8 mouse cellular contexts compared by ENCODE assay signal in the genomic region with DNA sequence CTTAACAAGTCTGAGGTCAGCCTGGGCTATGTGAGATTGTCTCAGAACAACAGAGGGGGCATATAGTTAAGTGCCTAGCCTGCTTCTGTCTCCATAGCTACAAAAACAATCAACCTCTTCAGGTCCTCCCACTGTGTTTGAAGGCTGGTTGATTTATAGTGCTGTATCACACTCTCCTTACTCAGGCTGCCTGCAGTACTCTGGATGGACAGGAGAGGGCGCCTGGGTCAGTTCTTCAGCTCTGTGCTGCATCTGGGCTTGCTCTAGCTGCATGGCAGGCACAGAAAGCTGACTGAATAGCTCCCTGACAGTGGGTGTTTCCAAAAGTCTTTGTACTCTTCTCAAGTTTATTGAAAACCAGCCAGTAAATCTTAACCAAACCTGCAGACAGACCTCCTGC. TPM values are rescaled to one million over a fixed set of nuclear protein-coding genes. Genes with fewer than 3 reads are reported as not detected.
DNase-seq lines count a peak whose midpoint lies in the region; ATAC-seq and TF ChIP-seq lines count a peak whose summit lies in the region.

No protein-coding gene starts in this region.

- peaks cover 6% of the 10 kb centered on the region; the same call in 1 of the 2 replicates for H3K79me2 ChIP-seq in heart, adult 2 months (replicated peaks; ENCODE audit: control insufficient read depth, insufficient read depth, low read length)

- H3K9ac ChIP-seq in embryonic facial prominence, embryonic 13.5 days, result no peak overlapping the region
- no peak overlapping the region for H3K9ac ChIP-seq in heart, adult 2 months (ENCODE audit: low read depth, low read length)
- H3K9ac ChIP-seq in limb, embryonic 11.5 days (ENCODE audit: low read length), result no peak overlapping the region
- H3K9ac ChIP-seq in midbrain, embryonic 15.5 days, result no peak overlapping the region

- peak; percentile 93 for TF ChIP-seq EP300 in heart, adult 2 months (IDR thresholded peaks at IDR 0.05; ENCODE audit: insufficient read depth, low read depth, low read length)

- H3K4me3 ChIP-seq in embryonic facial prominence, embryonic 13.5 days, result no peak overlapping the region
- no peak overlapping the region for H3K4me3 ChIP-seq in heart, adult 2 months
- no peak overlapping the region for H3K4me3 ChIP-seq in kidney, adult 2 months (ENCODE audit: insufficient read depth, low read depth, low read length)
- no peak overlapping the region for H3K4me3 ChIP-seq in limb, embryonic 11.5 days (ENCODE audit: low read depth, low read length)
- no peak overlapping the region for H3K4me3 ChIP-seq in midbrain, embryonic 15.5 days
- H3K4me3 ChIP-seq in spleen, adult 2 months (ENCODE audit: extremely low read depth, insufficient read depth, insufficient read length), result no peak overlapping the region

- peak; percentile 92 for DNase-seq in 3T3-L1 (ENCODE audit: low read depth, low spot score)
- DNase-seq in adrenal gland, postnatal 36 days, result peak; percentile 89 to 92
- peak; percentile 86 to 91 for DNase-seq in heart, adult 2 months
- DNase-seq in kidney, adult 2 months, result peak; percentile 92
- DNase-seq in limb, embryonic 11.5 days (ENCODE audit: low spot score), result peak; percentile 95
- DNase-seq in spleen, adult 2 months (ENCODE audit: low read depth in 1 of 2, low spot score in 2 of 2), result peak; percentile 71 to 86

- no peak overlapping the region for H3K4me2 ChIP-seq in embryonic facial prominence, embryonic 13.5 days
- H3K4me2 ChIP-seq in limb, embryonic 11.5 days (ENCODE audit: low read depth, severe bottlenecking), result no peak overlapping the region
- H3K4me2 ChIP-seq in midbrain, embryonic 15.5 days, result no peak overlapping the region

- peaks cover 4% of the 10 kb centered on the region; the same call in 1 of the 2 replicates for H3K4me1 ChIP-seq in embryonic facial prominence, embryonic 13.5 days
- peaks cover 10% of the 10 kb centered on the region for H3K4me1 ChIP-seq in heart, adult 2 months (ENCODE audit: control insufficient read depth, insufficient read depth, low read length)
- H3K4me1 ChIP-seq in kidney, adult 2 months (ENCODE audit: control insufficient read depth, insufficient read depth, low read length), result peaks cover 3% of the 10 kb centered on the region; the same call in 1 of the 2 replicates
- no peaks in the 10 kb centered on the region for H3K4me1 ChIP-seq in limb, embryonic 11.5 days (ENCODE audit: control insufficient read depth, insufficient read depth, low read length)
- H3K4me1 ChIP-seq in midbrain, embryonic 15.5 days, result no peaks in the 10 kb centered on the region
- H3K4me1 ChIP-seq in spleen, adult 2 months (ENCODE audit: control insufficient read depth, insufficient read depth, insufficient read length), result no peaks in the 10 kb centered on the region

- WGBS in embryonic facial prominence, embryonic 13.5 days, result 0% methylated on average over 1 of the region's 1 CpGs
- WGBS in heart, adult 2 months, result 0% methylated on average over 1 of the region's 1 CpGs
- WGBS in kidney, adult 2 months, result 0% methylated on average over 1 of the region's 1 CpGs
- WGBS in limb, embryonic 11.5 days, result 0% methylated on average over 1 of the region's 1 CpGs
- WGBS in midbrain, embryonic 15.5 days, result 0% methylated on average over 1 of the region's 1 CpGs
- WGBS in spleen, adult 2 months, result 7% methylated on average over 1 of the region's 1 CpGs

- H3K9me3 ChIP-seq in embryonic facial prominence, embryonic 13.5 days, result no peaks in the 10 kb centered on the region
- H3K9me3 ChIP-seq in limb, embryonic 11.5 days (ENCODE audit: control insufficient read depth, low read length), result no peaks in the 10 kb centered on the region
- H3K9me3 ChIP-seq in midbrain, embryonic 15.5 days, result no peaks in the 10 kb centered on the region

- H3K36me3 ChIP-seq in embryonic facial prominence, embryonic 13.5 days, result no peaks in the 10 kb centered on the region
- H3K36me3 ChIP-seq in heart, adult 2 months (ENCODE audit: control insufficient read depth, insufficient read depth, low read length), result no peaks in the 10 kb centered on the region
- H3K36me3 ChIP-seq in kidney, adult 2 months (ENCODE audit: control insufficient read depth, insufficient read depth, low read length), result no peaks in the 10 kb centered on the region
- no peaks in the 10 kb centered on the region for H3K36me3 ChIP-seq in limb, embryonic 11.5 days (ENCODE audit: control insufficient read depth, insufficient read depth, low read length)
- no peaks in the 10 kb centered on the region for H3K36me3 ChIP-seq in midbrain, embryonic 15.5 days (replicated peaks)
- no peaks in the 10 kb centered on the region for H3K36me3 ChIP-seq in spleen, adult 2 months (ENCODE audit: control insufficient read depth, insufficient read depth, low read length)

- intact Hi-C loops in heart, adult 2 months (cut with DNase I), result loop anchor here (2.0 kb wide), 1 partner anchor 41 kb away; a partner anchor contains a TSS

- peak; percentile 83; the same call in 1 of the 2 replicates for ATAC-seq in embryonic facial prominence, embryonic 13.5 days (ENCODE audit: insufficient number of reproducible peaks, insufficient read depth, low FRiP score, low TSS enrichment, low read depth)
- ATAC-seq in limb, embryonic 11.5 days (ENCODE audit: insufficient number of reproducible peaks, low FRiP score, low TSS enrichment, low read depth), result peak; percentile 52
- ATAC-seq in midbrain, embryonic 15.5 days (replicated peaks), result peak; percentile 90

- H3K27ac ChIP-seq in embryonic facial prominence, embryonic 13.5 days, result no peak overlapping the region
- peak overlapping the region; percentile 91 for H3K27ac ChIP-seq in heart, adult 2 months
- no peak overlapping the region for H3K27ac ChIP-seq in kidney, adult 2 months (ENCODE audit: insufficient read depth, low read depth, low read length)
- no peak overlapping the region for H3K27ac ChIP-seq in limb, embryonic 11.5 days (replicated peaks; ENCODE audit: low read depth, low read length)
- no peak overlapping the region for H3K27ac ChIP-seq in midbrain, embryonic 15.5 days
- H3K27ac ChIP-seq in spleen, adult 2 months (ENCODE audit: insufficient read depth, low read length), result no peak overlapping the region

- no peaks in the 10 kb centered on the region for H3K27me3 ChIP-seq in embryonic facial prominence, embryonic 13.5 days
- no peaks in the 10 kb centered on the region for H3K27me3 ChIP-seq in heart, adult 2 months (ENCODE audit: control insufficient read depth, insufficient read depth, low read length)
- no peaks in the 10 kb centered on the region for H3K27me3 ChIP-seq in kidney, adult 2 months (replicated peaks; ENCODE audit: control insufficient read depth, insufficient read depth, low read length)
- no peaks in the 10 kb centered on the region for H3K27me3 ChIP-seq in limb, embryonic 11.5 days (ENCODE audit: control insufficient read depth, insufficient read depth, low read length)
- H3K27me3 ChIP-seq in midbrain, embryonic 15.5 days (replicated peaks), result no peaks in the 10 kb centered on the region
- no peaks in the 10 kb centered on the region for H3K27me3 ChIP-seq in spleen, adult 2 months (ENCODE audit: control insufficient read depth, insufficient read depth, low read length)

- no peak for TF ChIP-seq POLR2A in heart, adult 2 months (IDR thresholded peaks at IDR 0.05; ENCODE audit: insufficient read depth, low read depth, low read length)
- TF ChIP-seq POLR2A in kidney, adult 2 months (IDR thresholded peaks at IDR 0.05; ENCODE audit: low read depth, low read length), result no peak
- no peak for TF ChIP-seq POLR2A in spleen, adult 2 months (IDR thresholded peaks at IDR 0.05; ENCODE audit: low read depth, low read length)

- TF ChIP-seq CTCF in heart, adult 2 months (IDR thresholded peaks at IDR 0.05), result no peak; the same call in 1 of the 2 replicates
- peak; percentile 96 for TF ChIP-seq CTCF in kidney, adult 2 months (conservative IDR thresholded peaks at IDR 0.05; ENCODE audit: insufficient read depth, insufficient read length, low read depth, low read length)
- peak; percentile 95 for TF ChIP-seq CTCF in spleen, adult 2 months (IDR thresholded peaks at IDR 0.05; ENCODE audit: extremely low read depth, insufficient read depth, insufficient read length, insufficient replicate concordance)

RNA-seq across cellular contexts. Expression of a gene that starts 11.3 kb away (rescaled TPM):
- total RNA-seq in adrenal gland, postnatal 36 days (2021), result 10 to 100 TPM; 31.7 to 37.4 TPM
- 36.2 and 38.2 TPM in 2 replicates for polyA plus RNA-seq in embryonic facial prominence, embryonic 13.5 days (2015; fragmentation: Nextera tagmentation; extraction: Ambion mirVana)
- total RNA-seq in heart, adult 2 months (2021), result 10 to 100 TPM; 59.9 to 66.0 TPM
- 64.6 and 91.3 TPM in 2 replicates for polyA plus RNA-seq in heart, adult 2 months (2012; rRNA removed)
- polyA plus RNA-seq in kidney, adult 2 months (2012; rRNA removed), result 41.7 and 48.5 TPM in 2 replicates
- polyA plus RNA-seq in limb, embryonic 11.5 days (2014; fragmentation: Nextera tagmentation; extraction: Ambion mirVana), result 42.9 and 43.2 TPM in 2 replicates
- polyA plus RNA-seq in midbrain, embryonic 15.5 days (2015; fragmentation: Nextera tagmentation; extraction: Ambion mirVana), result 37.9 and 41.1 TPM in 2 replicates
- polyA plus RNA-seq in spleen, adult 2 months (2012; rRNA removed), result 14.7 and 17.7 TPM in 2 replicates

RNA-seq across cellular contexts. Expression of a gene that starts 27.1 kb away (rescaled TPM):
- 10 to 100 TPM in 1 of 2 experiments, 1 to 10 TPM in 1; 5.9 to 12.9 TPM for total RNA-seq in adrenal gland, postnatal 36 days (2021)
- 1.6 and 1.9 TPM in 2 replicates for polyA plus RNA-seq in embryonic facial prominence, embryonic 13.5 days (2015; fragmentation: Nextera tagmentation; extraction: Ambion mirVana)
- total RNA-seq in heart, adult 2 months (2021), result 1 to 10 TPM; 6.8 to 7.2 TPM
- polyA plus RNA-seq in heart, adult 2 months (2012; rRNA removed), result 17.1 and 22.0 TPM in 2 replicates
- 10.1 and 10.8 TPM in 2 replicates for polyA plus RNA-seq in kidney, adult 2 months (2012; rRNA removed)
- 8.7 and 10.5 TPM in 2 replicates for polyA plus RNA-seq in limb, embryonic 11.5 days (2014; fragmentation: Nextera tagmentation; extraction: Ambion mirVana)
- 3.5 and 4.0 TPM in 2 replicates for polyA plus RNA-seq in midbrain, embryonic 15.5 days (2015; fragmentation: Nextera tagmentation; extraction: Ambion mirVana)
- polyA plus RNA-seq in spleen, adult 2 months (2012; rRNA removed), result 6.5 and 9.3 TPM in 2 replicates

RNA-seq across cellular contexts. Expression of a gene that starts 32.2 kb away (rescaled TPM):
- 10 to 100 TPM; 45.4 to 55.0 TPM for total RNA-seq in adrenal gland, postnatal 36 days (2021)
- polyA plus RNA-seq in embryonic facial prominence, embryonic 13.5 days (2015; fragmentation: Nextera tagmentation; extraction: Ambion mirVana), result 57.3 and 64.0 TPM in 2 replicates
- total RNA-seq in heart, adult 2 months (2021), result 10 to 100 TPM; 25.1 to 30.8 TPM
- polyA plus RNA-seq in heart, adult 2 months (2012; rRNA removed), result 43.3 and 51.5 TPM in 2 replicates
- polyA plus RNA-seq in kidney, adult 2 months (2012; rRNA removed), result 69.5 and 71.5 TPM in 2 replicates
- 62.3 and 65.6 TPM in 2 replicates for polyA plus RNA-seq in limb, embryonic 11.5 days (2014; fragmentation: Nextera tagmentation; extraction: Ambion mirVana)
- 35.9 and 37.4 TPM in 2 replicates for polyA plus RNA-seq in midbrain, embryonic 15.5 days (2015; fragmentation: Nextera tagmentation; extraction: Ambion mirVana)
- 335 and 437 TPM in 2 replicates for polyA plus RNA-seq in spleen, adult 2 months (2012; rRNA removed)

RNA-seq across cellular contexts. Expression of a gene that starts 40.4 kb away (rescaled TPM):
- total RNA-seq in adrenal gland, postnatal 36 days (2021), result not detected
- polyA plus RNA-seq in embryonic facial prominence, embryonic 13.5 days (2015; fragmentation: Nextera tagmentation; extraction: Ambion mirVana), result not detected in 2 replicates
- under 1 TPM in 1 of 2 experiments, not detected in 1; 0.21 TPM for total RNA-seq in heart, adult 2 months (2021)
- polyA plus RNA-seq in heart, adult 2 months (2012; rRNA removed), result 0.09 and 0.33 TPM in 2 replicates
- not detected in 2 replicates for polyA plus RNA-seq in kidney, adult 2 months (2012; rRNA removed)
- 0.24 TPM in 1 of 2 replicates, not detected in the other for polyA plus RNA-seq in limb, embryonic 11.5 days (2014; fragmentation: Nextera tagmentation; extraction: Ambion mirVana)
- 1.1 and 1.7 TPM in 2 replicates for polyA plus RNA-seq in midbrain, embryonic 15.5 days (2015; fragmentation: Nextera tagmentation; extraction: Ambion mirVana)
- 2.1 and 3.3 TPM in 2 replicates for polyA plus RNA-seq in spleen, adult 2 months (2012; rRNA removed)

RNA-seq across cellular contexts. Expression of a gene that starts 43.0 kb away (rescaled TPM):
- 1 to 10 TPM; 4.6 to 5.1 TPM for total RNA-seq in adrenal gland, postnatal 36 days (2021)
- 10.2 and 11.7 TPM in 2 replicates for polyA plus RNA-seq in embryonic facial prominence, embryonic 13.5 days (2015; fragmentation: Nextera tagmentation; extraction: Ambion mirVana)
- total RNA-seq in heart, adult 2 months (2021), result 100 to 1,000 TPM; 114 to 136 TPM
- polyA plus RNA-seq in heart, adult 2 months (2012; rRNA removed), result 273 and 340 TPM in 2 replicates
- polyA plus RNA-seq in kidney, adult 2 months (2012; rRNA removed), result 7.6 and 19.1 TPM in 2 replicates
- polyA plus RNA-seq in limb, embryonic 11.5 days (2014; fragmentation: Nextera tagmentation; extraction: Ambion mirVana), result 9.0 and 10.0 TPM in 2 replicates
- 112 and 121 TPM in 2 replicates for polyA plus RNA-seq in midbrain, embryonic 15.5 days (2015; fragmentation: Nextera tagmentation; extraction: Ambion mirVana)
- polyA plus RNA-seq in spleen, adult 2 months (2012; rRNA removed), result 7.7 and 9.1 TPM in 2 replicates
